Mouse (Mus musculus): Measurements from ENCODE around the gene Srsf5.
"Not testable (repeated sequence)": the region's sequence is repeated elsewhere in the genome, so short reads cannot be mapped to it uniquely, and the experiment has no call there.

Srsf5 gene

DNA sequence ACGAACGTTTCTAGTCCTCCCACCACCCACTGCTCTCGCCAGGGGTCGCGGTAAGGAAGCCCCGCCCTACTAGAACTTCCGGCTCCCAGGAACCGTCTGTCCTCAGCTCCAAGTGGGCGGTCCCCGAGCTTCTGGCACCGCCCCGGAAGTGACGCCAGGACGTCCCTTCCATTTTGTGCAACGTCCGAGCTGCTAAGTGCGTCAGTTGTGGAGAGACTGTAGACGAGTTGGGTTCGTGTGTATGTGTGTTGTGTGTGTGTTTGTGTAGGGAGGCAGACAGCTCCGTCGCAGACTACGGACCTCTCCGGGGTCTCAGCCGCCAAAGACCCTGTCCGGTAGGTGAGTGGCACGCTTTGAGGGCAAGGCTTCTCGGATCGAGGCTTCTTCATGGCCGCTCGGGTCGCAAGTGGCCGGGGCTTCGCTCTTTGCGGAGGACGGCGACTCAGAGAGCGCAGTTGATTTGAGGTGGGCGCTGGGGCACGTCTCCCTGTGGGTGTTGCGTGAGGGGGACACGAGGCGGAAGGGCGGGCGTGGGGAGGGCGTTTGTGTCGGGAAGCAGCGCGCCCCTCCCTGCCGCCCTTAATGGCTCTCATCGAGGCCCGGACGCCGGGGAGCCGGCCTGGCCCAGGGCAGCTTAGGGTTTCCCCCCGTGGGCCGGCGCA lies at the start of gene Srsf5:
Srsf5 (plus strand) TSS at position 171 of the 662 bp plus-strand sequence.
- DNase-seq (ENCODE audit: low spot score in 2 of 2), result peak; percentile 97 to 98

DNA sequence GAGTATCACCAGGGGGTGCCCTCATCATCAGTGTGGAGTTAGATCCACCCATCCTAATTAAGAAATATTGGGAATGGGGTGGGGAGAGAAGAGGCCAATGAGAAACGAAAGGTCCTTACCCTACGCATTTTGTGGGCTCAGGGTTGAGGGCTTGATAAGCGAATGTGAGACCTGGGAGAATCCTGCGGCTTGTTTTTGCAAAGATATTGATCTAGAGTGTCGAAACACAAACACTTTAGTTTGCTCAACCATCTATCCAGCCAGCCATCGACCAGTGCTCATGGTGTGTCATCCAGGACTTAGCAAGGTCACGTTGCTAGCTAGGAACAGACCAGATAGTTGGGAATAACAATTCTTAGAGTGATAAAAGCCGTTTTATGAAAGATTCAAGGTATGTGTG lies 35.7 kb upstream of the Srsf5 start:
- no peak for DNase-seq (ENCODE audit: low spot score in 2 of 2)

DNA sequence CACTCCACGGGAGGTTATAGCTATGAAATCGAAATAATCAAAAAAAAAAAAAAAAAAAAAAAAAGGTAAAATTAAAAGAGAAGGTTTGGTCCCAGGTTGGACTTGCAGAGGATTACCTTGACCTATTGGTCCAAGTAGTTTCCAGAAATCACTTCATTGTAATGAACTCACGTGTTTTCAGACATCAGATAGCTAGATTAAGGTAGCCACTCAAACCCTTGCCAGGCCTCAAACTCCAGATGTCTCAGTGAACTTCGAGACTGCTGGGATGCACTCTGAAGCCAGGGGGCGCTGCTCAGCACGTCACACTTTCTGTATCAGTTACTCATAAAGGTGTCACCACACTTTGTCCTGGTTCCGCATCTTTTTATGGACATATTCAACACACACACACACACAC lies 27.5 kb upstream of the Srsf5 start:
- no peak for DNase-seq (ENCODE audit: low spot score in 2 of 2)

DNA sequence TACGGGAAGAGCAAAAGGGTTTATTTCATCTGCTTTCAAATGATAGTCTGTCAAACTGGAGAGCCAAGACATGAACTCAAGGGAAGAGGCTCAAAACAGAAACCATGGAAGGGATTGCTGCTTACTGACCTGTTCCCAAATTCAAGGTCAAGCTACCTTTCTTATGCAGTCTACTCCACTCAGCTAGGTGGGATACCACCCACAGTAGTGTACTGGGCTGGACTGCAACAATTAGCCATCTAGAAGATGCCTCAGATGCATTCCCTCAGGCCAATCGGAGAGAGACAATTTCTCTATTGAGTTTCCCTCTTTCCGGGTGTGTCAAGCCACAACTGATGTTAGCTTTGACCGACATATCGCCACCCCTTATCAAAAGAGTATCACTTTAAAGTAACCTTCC lies 24.0 kb upstream of the Srsf5 start:
- DNase-seq (ENCODE audit: low spot score in 2 of 2), result no peak

DNA sequence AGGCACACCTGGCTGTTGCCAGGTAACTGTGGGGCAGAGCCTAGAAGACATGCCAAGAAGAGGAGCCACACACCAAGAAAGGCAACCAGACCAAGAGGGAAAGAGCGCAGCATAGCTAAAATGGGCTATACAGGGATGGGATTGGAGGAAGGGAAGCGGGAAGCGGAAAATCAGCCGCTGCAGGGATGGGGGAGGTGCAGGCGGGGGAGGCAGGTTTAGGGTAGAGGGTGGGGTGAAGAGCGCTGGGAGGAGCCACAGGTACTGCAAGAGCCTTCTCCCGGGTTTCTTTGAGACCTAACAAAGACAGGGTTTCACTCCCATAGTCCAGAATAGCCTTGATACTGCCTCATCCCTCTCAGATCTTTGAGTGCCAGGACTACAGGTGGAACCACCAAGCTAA lies 22.4 kb upstream of the Srsf5 start:
- no peak for DNase-seq (ENCODE audit: low spot score in 2 of 2)

DNA sequence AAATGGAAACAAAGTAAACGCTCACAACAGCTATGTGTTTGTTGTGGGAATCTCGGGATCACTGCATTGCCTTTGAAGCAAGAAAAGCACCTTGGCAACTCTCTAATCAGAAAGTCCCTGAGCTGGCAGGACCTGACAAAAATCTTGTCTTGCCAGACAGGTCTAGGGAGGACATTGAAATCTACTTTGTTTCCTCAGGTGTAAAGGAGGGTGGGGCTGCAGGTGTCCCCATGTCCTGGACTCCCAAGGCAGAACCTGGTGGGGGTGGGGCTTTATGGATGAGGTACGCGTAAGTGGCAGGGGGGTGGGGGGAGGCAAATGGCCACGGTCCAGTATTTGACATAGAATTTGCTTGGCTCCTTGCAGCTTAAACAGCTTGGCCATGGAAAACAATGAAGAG lies 21.7 kb upstream of the Srsf5 start:
- DNase-seq (ENCODE audit: low spot score in 2 of 2), result no peak

DNA sequence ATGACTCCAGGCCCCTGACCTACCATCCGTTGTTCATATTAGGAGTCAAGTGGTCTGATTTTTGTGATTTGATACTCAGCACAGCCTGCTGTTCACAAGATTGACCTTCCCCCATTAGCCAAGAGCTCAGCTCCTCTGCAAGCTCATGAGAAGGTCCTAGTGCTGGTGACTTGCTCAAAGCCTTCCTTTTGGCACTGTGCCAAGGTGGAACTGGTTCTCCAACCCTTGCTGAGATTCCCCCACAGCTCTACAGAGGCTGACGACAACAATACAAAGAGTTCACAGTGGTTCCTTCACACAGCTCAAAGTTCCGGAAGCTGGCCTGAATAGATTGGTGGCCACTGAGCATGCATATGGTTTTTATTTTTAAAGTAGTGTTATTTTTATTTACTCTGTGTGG lies 21.1 kb upstream of the Srsf5 start:
- DNase-seq (ENCODE audit: low spot score in 2 of 2), result no peak

DNA sequence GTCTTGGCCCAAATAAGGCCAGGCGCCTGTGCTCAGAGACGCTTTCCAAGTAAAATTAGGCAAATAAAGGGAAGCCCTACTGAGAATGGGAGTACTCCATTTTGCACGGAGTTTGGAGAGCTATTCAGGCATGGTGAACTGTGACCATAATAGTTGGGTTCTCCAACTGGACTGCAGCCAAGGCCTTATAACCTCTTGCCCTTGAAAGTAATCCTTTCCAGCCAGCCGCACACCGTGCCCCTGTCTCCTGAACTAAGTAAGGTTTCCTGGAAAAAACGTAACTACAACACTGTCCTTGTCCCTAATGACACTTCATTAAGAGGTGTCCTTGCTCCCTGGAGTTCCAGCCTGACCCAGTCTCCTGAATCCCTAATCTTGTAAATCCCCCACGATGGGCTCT lies 19.4 kb upstream of the Srsf5 start:
- no peak for DNase-seq (ENCODE audit: low spot score in 2 of 2)

DNA sequence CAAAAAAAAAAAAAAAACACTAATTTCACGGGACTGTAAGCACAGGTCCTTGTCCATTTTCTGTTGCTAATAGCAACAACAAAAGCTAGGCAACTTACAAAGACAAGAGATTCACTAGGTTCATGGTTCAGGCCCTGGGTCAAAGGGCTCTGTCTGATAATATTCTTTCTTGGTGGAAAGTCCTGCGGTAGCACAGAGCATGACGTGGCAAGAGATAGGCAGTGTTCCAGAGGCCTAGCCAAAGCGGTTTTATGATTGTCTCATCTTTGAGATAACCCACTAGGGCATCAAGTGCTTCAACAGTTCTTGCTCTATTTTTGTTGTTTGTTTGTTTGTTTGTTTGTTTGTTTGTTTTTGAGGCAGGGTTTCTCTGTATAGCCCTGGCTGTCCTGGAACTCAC lies 18.8 kb upstream of the Srsf5 start:
- no peak for DNase-seq (ENCODE audit: low spot score in 2 of 2)

DNA sequence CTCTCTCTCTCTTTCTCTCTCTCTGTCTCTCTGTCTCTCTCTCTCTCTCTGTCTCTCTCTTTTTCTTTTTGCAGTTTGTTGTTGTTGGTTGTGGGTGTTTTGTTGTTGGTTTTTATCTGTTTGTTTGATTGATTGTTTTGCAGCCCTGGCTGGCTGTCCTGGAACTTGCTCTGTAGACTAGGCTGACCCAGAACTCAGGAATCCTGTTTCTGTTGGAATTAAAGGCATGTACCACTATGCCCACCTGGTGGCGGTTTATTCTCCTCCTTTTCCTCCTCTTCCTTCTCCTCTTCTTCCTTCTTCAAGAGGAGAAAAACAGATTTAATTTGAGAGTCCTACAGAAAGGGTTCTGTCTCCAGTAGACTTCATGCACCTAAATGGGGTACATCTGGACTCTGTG lies 17.8 kb upstream of the Srsf5 start:
- no peak for DNase-seq (ENCODE audit: low spot score in 2 of 2)

DNA sequence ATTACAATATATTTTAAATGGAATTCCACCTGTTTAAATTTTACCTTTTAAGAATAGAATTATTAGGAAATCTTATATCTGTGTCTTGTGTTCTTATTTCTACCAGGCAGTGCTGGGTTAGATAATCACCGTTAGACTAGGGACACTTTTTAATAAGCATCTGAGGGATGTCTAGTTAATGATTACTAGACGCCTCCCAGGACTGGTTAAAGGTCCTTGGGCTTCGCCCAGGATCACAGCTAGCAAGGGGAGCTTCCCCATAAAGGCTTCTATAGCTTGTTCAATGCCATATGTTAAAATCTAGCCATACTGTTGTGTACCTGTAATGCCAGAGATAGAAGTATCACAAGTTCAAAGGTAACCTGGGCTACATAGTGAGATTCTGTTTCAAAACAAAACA lies 16.4 kb upstream of the Srsf5 start:
- DNase-seq (ENCODE audit: low spot score in 2 of 2), result no peak

DNA sequence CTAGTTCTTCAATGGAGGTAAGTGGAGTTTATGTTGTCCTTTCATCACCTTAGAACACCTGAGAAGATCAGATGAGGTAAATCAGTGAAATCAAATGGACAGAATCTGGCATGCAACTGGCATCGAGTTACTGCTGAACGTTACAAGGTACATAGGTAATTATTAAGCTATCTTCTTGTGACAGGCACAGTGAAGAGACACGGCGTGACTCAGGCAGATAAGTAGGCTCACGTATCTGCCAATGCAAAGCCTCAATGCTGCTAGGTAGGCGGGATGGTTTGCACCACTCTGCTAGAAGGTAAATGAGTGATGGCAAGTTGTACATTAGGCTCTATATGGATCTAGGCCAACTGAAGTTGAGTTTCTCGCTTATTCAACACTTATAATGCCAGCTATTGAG lies 15.2 kb upstream of the Srsf5 start:
- DNase-seq (ENCODE audit: low spot score in 2 of 2), result no peak

DNA sequence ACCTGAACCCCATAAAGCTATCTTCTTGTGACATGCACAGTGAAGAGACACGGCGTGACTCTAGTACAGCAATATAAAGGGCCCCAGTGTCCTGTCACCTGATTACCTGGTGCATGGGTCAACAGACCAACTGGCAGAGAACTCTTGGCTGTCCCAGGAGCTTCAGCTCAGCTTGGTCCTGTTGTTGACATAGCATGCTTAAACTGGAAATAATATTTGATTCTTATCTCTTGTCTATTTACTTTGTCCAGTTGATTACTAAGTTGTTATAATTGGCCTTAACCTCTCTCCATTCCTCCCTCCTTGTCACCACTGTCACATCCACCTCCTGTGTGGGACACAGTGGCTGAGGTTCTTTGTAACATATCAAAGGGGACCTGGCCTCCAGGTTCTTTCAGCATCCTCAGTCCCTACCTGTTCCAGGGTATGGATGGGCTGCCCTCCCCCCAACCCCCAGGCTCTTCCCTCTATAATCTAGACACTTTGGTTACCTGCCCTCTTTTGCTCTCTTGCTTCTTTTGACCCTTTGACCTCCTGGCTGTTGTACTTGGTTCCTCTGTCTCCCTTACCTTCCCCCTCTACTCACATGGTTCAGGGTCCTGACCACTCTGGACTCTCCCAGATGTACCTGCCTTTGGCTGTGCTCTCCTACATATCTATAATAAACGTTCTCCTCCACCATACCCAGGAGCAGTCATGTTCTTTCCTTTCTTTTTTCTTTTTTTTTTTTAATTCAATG lies 13.7 kb upstream of the Srsf5 start:
- DNase-seq (ENCODE audit: low spot score in 2 of 2), result no peak

DNA sequence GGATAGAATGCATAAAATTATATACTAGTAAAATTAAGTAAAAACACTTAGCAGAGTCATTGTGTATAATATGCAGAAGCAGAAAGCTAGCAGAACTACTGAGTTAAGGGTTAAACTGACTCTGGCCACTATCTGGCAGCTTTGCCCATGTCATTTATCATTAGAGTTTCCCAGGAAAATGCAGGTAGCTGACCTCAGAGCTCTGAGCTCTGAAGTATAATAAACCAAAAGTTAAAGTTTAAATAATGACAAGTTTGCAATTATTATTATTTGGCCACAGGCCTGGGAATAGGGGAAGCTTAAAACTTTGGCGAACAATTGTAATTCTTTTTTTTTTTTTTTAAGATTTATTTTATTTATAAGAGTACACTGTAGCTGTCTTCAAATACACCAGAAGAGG lies 12.4 kb upstream of the Srsf5 start:
- DNase-seq (ENCODE audit: low spot score in 2 of 2), result no peak

DNA sequence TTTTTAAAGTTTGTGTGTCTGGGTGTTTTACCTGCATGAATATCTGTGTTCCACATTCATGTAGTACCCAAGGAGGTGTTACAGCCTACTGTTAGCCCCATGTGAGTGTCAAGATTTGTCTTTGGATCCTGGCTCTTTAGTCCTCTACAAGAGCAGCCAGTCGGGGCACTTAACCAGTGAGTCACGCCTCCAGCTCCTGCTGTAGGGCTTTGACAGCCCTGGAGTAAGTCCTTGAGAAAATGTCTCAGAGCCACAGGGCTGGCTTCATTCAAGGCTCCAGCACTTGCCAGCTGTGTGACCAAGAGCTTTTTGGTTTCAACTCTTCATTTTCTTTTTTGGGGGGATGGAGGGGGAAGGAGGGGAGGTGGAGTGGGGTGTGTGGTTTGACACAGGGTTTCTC lies 8.6 kb upstream of the Srsf5 start:
- no peak for DNase-seq (ENCODE audit: low spot score in 2 of 2)

DNA sequence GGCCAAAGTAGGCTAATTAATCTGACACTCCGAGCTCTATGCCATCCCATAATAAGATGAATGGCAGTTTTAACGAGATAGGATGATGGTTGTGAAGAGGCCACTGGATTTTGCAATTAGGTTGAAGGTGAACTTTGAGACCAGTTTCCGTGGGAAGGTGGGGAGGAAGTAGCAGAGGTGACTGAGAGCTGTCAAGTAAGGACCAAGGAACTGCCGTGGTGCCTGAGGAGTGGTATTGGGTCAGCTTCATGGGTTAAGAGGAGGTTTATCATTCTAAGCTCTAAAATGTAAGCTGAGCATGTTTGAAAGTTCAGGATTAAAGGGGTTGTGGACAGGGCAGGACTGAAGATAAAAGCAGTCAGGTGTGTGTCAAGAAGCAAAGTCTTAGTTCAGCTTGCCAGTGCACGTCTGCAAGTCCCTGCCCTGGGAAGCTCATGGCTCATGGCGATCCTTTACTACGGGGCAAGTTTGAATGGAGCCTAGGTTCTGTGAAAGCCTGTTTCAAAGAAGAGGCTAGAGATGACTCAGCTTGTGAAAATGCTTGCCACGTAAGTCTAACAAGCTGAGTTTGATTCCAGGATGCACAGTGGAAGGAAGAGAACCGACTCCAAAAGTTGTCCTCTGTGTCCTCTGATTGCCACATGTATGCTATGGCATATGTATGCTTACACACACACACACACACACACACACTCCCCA lies 7.8 kb upstream of the Srsf5 start:
- no peak for DNase-seq (ENCODE audit: low spot score in 2 of 2)

DNA sequence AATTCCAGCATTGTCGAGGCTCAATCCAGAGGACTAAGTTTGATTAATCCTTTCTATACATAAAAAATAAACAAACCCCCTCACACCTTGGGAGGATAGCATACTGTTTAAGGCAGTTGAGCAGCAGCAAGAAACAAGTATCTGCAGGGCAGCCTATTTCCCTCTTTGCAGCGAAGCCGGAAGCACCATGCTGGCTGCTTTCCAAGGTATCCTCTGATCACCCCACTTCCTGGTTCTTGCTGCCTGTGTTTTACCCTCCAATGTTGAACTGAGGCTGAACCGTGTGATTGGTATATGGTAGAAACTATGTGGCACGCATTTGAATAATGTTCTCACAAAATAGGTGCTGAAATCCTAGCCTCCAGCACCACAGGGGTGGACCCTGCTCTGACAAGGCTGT lies 6.7 kb upstream of the Srsf5 start:
- DNase-seq (ENCODE audit: low spot score in 2 of 2), result peak; percentile 69 to 75

DNA sequence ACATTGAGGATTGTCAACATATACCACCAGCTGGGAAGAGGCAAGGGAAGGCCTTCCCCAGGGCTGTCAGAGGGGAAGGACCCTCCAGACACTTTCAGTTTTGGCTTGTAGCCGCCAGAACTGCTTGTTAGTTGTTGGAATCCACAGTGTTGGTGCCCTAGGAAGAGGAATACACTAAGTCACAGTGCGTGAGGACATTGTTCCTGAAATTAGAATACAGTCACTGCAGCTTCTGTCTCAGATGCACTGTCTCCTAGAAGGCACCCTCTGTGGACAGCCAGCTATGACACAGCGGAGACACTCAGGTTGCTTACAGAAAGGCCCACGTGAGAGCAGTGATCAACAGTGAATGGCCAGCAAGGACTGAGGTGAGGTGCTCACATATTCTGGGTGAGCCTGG lies 6.1 kb upstream of the Srsf5 start:
- no peak for DNase-seq (ENCODE audit: low spot score in 2 of 2)

DNA sequence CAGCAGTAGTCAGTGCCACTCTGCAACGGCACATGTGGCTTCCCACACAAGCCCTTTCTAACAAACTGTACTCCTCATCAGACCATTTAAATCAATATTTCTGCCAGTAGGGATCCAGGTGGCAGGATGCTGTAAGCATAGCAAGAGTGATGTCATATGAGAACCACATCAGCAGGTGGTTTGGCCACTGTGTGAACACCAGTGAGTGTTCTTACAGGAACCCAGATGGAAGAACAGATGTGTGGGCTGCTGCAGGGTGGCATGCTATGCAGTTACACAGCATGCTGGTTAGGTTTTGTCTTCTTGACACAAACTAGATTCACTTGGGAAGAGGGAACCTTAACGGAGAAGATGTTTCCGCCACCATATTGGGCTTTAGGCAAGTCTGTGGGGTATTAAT lies 3.4 kb upstream of the Srsf5 start:
- no peak for DNase-seq (ENCODE audit: low spot score in 2 of 2)

DNA sequence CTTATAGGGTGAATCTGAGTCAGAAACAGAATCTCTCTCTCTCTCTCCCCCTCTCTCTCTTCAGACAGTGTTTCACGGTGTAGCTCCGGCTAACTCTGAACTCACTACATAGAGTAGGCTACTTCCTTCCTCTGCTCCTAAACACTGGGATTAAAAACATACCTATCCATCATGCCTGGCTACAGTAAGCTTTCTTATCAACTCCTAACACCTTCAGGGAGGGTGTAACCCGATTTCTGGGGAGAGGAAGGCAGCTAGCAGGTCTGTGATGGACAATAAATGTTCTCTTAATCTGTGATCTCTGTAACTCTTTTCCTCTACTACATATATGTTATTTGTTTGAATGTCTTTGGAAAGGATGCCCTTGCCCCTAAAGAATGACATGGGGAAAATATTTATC lies 1.9 kb upstream of the Srsf5 start:
- no peak for DNase-seq (ENCODE audit: low spot score in 2 of 2)

DNA sequence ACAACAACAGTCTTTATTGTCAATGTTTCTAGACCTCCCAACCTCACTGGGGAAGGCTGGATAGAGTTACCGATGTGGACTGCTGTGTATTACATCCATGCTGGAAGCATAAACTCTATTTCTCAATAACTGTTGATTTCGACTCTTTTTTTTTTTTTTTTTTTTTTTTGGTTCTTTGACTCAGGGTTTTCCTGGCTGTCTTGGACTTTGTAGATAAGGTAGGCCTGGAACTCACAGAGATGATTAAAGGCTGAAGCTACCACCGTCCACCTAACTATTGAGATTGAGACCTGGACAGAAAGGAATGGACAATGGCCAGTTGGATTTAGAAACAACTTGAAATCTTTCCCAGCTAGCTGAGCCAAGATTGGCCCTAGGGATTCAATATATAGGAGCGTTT lies 1.1 kb upstream of the Srsf5 start:
- DNase-seq (ENCODE audit: low spot score in 2 of 2), result no peak

DNA sequence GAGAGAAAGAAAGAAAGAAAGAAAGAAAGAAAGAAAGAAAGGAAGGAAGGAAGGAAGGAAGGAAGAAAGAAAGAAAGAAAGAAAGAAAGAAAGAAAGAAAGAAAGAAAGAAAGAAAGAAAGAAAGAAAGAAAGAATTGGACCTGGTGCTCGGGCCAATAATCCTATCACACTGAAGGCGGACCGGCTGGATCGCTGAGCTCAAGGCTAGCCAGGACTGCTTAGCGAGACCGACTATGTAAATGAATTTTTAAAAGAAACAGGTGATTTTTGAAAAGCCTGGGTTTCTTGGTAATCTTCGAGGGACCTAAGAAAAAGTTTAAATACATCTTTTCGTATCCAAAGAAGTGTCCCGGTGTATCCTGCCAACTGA lies 356 bp upstream of the Srsf5 start:
- DNase-seq (ENCODE audit: low spot score in 2 of 2), result not testable (repeated sequence)

DNA sequence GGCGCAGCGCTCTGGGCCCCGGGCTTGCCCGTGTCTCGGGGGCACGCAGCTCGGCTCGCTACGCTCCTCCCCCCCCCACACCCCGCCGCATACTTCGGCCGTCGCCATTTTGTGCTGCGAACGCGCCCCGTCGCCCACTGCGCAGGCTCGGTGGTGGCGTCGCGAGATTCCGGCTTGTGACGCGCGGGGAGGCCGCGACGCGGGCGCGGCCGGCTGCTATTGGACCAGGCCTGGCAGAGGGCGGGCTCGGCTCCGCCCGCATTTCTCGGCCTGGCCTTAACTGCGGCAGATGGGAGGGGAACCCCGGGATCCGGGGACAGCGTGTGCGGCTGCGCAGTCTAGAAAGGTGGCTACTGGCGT lies 672 bp downstream of the Srsf5 start:
- DNase-seq (ENCODE audit: low spot score in 2 of 2), result peak; percentile 95 to 96

Data from heart, adult 9 months (tissue).